Mouse (Mus musculus): ENCODE results near the gene Il1b.

Il1b gene

DNA sequence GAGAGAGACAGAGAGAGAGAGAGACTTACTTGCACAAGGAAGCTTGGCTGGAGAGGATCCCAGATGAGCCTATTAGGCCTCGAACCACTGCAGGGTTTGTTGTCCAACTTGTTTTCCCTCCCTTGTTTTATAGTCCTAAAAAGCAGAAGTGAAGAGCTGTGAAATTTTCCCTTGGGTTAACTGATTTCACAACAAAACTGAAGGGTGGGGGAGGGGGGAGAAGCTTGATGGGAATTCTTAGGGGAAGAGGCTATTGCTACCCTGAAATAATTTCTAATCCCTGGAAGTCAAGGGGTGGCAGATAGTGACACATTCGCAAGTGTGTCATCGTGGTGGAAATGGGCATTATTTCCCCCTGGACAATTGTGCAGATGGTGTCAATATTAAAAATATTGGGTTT, at the start of gene Il1b:
Gene Il1b, minus strand, starts transcription at position 101 of the 400 bp plus-strand sequence.
- in situ Hi-C loops (cut with MboI, MseI), result no loop called here

DNA sequence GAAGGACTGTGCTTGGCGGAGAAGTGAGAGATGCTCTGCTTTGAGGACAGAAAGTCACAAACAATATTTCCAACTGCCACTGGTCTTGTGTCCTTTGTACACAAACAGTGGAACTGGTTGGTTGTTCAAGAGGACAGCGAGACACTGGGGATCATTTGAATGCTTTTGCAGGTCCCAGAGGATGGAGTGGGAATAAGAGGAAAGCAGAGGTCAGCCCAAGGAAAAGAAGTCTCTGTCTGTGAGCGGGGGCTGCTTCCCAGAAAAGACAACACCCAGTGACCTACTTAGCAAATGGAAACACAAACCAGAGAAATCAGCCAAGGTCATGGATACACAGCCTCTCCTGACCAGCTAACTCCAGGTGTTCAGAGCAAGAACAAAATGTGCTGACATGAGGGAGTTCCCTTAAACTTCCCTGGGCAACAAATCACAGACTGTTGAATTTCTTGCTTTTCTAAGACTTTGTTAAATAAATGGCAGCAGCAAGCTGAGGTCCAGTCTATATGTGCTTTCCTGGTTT, 48.5 kb upstream of the Il1b start:
- in situ Hi-C loops (cut with MboI, MseI), result no loop called here

DNA sequence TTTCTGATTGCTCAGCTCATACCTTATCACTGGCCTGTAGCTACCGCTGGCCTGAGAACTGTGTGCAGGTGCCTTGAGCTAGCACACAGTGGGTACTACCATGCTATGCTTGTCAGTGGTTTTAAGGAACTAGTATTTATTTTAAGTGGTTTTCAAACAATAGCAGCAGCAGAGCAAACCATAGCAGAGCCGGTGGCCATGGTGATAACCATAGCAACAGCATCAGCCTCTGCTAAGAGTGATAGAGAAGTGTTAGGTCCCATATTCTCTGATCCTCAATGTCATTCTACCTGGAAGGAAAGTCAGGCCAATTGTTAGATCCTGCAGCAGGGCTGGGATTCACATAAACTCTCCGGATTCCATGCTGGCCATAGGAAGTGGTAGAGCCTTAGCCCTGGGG, 43.7 kb upstream of the Il1b start:
- in situ Hi-C loops (cut with MboI, MseI), result no loop called here

DNA sequence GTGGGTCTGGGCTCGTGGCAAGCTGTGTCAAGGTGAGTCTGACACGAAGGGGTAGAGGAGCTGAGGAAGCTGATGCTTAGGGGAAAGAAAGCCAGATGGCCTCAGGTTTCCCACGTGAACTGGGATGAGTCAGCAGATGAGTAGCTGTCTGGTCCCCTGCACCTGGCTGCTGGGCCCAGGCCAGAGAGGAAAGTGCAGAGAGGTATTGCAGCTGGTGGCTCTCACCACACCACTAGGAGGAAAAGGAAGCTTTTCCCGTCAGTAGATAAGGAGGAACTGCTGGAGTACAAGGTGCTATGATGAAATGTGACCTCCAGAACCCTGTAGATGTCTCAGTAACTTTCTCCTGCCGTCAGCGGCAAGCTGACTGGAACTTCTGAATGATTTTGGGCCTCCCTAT, 42.5 kb upstream of the Il1b start:
- in situ Hi-C loops (cut with MboI, MseI), result no loop called here

DNA sequence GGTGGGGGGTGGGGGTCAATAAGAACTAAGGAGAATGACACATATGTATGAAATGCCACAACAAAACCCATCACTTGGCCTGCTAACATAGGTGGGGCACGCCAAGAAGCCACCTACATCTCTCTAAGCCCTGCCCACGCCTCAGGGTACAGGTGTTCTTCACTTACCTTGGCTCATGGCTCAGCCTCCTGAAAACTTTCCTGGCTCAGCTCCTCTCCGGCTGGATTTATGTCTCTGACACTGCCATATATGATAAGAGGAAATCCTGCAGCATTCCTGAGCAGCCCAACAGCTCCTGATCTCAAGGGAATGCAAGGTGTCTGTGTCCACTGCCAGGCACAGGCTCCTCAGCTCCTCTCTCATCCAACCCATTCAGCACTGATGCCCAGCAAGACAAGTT, 40.7 kb upstream of the Il1b start:
- in situ Hi-C loops (cut with MboI, MseI), result no loop called here

DNA sequence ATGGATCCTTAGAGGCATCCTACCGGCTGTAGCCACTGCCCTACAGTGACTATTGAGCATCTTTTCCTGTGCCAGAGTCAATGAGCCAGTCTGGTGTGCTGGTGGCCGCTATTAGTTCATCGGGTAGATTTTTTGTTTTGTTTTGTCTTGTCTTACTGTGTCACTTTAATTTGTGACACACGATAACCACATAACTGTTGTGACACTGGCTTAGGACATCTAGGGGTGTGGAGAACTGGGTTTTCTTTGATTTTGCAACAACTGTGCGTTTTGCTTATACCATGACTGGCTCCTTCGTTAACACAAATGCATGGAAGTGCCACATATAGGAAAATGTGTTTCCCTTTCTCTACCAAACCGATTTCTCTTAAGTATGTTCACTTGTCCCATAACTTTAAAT, 39.4 kb upstream of the Il1b start:
- in situ Hi-C loops (cut with MboI, MseI), result no loop called here

DNA sequence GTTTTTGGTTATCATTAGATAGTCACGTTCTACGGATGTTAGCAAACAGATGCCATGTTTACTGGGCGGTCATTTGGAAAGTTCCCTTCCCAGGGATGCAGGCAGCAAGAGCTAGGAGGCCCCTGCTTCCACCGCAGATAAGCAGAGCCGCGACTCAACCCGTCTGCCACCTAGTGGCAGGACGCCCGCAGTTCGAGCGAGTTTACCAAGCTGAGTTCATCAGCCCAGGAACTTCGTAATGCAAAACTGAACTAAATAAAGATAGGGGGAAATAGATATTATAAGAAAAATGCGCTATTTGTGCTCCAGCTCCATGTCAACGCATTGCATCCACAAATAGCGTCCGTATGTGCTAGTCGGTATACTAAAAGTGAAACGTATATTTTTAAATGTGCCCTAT, 37.5 kb upstream of the Il1b start:
- in situ Hi-C loops (cut with MboI, MseI), result no loop called here

DNA sequence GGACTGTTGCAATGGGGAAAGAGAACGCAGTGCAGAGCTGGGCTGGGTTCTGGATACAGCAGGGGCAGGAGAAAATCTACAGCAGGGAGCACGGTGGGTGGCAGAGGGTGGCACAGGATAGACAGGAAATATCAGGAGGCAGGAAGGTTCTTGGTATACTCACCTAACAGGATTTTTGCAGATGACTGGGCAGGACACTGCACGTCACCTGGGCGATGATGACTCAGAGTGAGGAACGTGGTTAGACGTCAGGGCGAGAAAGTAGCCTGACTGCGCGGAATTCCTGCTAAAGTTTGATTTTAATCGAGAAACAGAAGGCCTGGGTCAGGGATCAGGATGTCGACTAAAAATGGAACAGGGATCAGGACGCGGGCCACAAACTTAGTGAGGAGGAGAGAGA, 36.7 kb upstream of the Il1b start:
- in situ Hi-C loops (cut with MboI, MseI), result no loop called here

DNA sequence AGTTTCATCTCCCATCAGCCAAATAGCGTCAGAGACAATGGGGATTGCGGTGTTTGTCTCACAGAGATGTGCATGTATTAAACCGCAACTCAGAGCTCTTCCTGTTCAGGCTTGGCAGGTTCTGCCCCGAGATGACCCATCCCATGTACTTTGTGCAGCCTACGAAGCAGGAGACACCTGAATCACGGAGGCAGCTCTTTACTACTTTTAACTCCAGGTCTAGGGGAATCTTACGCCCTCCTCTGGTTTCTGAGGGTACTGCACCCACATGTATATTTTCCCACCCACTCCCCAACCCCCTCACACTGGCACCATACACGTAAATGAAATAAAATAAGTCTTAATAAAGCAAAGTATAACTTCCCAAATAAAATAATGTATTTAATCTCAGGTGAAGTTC, 35.6 kb upstream of the Il1b start:
- in situ Hi-C loops (cut with MboI, MseI), result no loop called here

DNA sequence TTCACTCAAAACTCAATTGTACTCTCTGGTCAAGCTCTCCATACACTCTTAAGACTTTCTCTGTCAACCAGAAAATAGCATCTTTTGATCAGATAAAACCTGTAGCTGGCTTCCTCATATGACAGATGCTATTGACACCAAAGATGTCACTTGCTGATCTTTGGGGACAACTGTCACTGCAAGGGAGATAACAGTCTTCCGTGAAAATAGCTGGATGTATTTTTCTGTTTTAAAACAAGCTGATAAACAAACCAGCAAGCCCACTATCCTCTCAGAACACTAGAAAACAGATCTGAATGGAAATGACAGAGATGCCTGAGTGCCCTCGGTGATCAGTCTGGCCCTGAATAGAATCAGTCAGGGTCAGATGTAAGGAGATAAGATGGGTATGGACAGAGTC, 32.8 kb upstream of the Il1b start:
- in situ Hi-C loops (cut with MboI, MseI), result loop anchor here (5.0 kb wide), 1 partner anchor 64 kb away; no protein-coding TSS in a partner anchor

DNA sequence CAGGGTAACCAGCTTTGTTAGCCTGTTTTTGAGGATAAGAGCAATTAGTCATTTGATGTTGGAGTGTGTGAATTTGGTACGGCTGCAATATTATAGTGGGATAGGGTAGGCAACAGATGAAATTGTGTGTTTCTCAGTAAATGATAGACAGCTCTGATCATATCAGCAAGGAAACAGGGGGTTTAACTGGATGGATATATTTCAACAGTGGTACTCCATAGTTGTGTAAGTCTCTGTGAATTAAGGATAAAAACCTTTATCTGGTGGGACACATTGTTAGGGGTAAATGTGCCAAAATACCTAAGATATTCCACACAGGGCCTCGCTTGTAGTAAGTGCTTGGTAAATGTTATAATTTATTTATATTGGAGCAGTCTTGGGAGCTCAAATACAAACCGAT, 31.4 kb upstream of the Il1b start:
- in situ Hi-C loops (cut with MboI, MseI), result loop anchor here (5.0 kb wide), 1 partner anchor 65 kb away; no protein-coding TSS in a partner anchor

DNA sequence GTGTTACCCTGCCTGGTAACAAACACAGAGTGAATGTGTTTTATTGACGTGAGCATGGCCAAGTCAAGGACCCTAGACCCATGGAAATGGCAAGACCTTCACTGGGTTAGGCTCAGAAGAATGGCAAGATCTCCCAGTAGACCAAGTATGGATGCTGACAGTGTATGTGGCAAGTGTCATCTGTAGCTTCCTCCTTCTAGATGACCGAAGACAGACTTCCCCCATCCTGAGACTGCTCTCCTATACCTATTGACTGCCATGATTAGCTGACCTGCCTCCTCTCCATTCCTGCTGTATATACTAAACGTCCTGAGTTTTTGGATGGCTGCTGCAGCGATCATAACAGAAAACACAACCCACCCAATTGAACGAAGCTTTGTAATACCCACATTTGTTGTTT, 30.9 kb upstream of the Il1b start:
- in situ Hi-C loops (cut with MboI, MseI), result loop anchor here (5.0 kb wide), 1 partner anchor 65 kb away; no protein-coding TSS in a partner anchor

DNA sequence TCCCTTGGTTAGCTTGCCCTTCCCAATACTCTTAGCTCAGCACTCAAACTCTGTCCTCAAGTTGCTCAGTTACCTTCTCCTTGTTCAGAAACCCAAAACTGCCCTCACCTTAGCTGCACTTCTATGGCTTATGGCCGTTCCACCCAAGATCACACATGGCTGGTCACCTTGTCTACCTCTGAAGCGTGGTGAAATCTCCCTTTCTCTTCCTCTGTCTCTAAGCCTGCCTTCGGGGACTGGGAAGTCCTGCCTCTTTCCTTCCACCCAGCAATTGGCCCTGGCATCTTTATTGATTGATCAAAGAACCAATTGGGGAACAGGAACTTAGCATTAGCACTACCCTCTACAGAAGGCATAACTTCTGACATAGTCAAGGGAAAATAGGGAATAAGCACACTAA, 27.2 kb upstream of the Il1b start:
- in situ Hi-C loops (cut with MboI, MseI), result no loop called here

DNA sequence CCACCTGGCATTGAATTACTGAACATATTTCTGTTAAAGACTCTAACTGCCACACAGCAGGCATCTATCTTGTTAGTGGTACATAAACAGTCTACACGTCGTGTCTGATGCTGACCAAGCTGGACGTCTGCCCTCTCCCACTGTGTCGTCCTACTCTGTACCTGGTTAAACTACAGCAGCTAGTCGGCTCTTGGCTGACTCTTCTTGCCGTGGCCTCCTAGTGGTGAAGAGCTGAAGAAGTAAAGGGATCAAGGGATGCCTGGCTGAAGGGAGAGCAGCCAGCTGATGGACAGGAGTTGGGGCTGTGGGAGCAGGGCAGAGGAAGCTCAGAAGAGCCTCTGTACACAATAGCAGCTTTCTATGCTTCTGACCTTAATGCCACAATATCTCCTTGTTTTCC, 22.6 kb upstream of the Il1b start:
- in situ Hi-C loops (cut with MboI, MseI), result no loop called here

DNA sequence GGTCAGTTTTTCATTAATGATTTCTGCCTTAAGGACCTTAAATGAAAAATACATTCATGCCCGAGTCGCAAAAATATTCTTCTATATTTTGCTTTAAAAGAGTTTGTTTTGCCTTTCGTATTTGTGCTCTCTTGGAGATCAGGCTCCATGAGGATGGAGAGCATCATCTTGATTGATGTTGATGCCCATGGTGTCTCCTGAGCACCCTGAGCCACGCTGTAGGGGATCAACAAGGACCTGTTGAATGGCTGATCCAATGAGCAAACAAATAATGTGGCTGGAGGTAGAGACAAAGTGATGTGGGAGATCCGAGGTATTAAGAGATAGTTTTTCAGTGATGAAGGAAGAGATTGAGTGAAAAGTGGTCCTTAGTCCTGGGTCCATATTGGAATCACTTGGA, 19.2 kb upstream of the Il1b start:
- in situ Hi-C loops (cut with MboI, MseI), result no loop called here

DNA sequence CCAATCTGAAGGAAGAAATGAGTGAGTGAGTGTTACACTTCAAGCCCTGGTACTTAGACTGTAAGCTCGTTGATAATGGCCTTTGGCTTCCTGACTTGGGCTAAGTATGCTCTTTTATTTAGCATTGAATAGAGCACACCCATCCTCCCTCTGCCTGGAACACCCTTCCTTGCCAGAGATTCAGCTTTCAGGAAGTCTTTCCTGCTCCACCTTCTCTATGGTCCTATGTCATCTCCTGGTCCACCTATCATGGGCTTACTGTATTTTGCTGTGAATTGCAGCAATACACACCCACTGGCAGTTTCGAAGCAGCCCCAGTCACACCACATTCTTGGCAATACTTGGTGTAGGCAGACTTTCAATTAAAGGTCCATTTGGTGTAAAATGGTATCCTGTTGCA, 18.4 kb upstream of the Il1b start:
- in situ Hi-C loops (cut with MboI, MseI), result loop anchor here (5.0 kb wide), 1 partner anchor 87 kb away; no protein-coding TSS in a partner anchor

DNA sequence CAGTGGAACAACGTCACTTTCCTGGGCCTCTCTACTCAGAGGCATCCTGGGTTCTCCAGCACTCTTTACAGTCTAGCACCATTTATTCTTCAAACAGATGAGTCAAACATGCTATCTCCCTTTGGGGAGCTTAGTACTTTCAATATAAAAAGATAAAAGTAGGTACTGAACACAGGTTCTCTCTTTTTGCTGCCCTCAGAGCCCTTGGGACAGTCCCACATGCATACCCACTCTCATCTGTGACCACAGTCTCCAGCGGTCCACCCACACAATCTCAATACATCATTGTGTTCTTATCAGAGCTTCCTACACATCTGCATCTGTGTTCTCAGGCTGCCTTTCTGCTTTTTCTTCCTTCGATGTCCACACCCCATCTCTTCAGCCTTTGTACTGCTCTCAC, 14.4 kb upstream of the Il1b start:
- in situ Hi-C loops (cut with MboI, MseI), result loop anchor here (5.0 kb wide), 1 partner anchor 83 kb away; no protein-coding TSS in a partner anchor

DNA sequence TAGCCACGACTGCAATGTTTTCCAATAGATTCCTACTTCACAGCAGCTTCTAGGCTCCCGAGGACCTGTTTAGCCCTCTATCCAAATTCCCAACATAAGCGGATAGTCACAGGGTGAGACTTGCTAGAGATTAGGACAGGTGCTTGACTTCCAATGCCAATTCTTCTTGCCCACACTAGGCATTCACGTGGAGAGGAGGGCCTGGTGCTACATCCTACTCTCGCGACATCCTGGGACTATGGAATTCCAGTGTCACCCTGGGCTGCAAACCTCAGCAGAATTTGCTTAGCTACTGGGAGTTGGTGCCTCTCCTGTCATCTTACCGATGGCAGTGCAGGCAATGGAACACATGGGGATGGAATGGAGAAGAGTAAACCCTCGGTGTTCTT, 13.3 kb upstream of the Il1b start:
- in situ Hi-C loops (cut with MboI, MseI), result no loop called here

DNA sequence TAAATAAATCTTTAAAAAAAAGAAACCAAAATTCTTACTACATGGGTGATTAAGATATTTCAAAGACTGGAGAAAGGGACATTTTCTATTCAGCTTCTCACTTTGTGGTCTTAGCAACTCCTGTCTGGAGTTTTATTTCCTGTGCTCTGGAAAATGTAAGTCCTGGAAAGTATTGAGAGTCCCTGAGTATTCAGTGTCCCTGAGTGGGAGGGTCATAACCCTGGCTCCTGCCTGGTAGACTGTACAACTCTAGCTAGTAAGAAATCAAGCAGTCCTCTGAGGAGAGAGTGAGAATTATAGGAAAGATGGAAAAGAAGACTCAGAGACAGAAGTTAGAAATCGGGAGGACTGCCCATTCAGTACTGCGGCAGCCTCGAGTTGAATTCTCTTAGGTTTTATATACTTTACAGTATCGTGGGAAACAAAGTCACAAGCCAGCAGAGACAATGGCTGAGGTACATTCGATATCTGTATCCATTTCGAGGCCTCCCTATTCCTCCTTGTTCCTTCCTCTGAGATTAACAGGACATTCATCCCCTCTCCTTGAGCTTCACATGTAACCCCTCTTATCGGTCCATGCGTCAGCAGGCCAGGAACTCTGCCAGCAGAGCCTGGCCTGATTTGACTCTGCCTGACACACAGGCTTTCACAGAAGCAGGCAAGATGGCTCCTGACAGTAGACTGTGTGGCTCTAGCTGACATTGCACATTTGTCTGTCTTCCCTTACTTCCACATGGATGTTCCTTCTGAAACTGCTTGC, 12.8 kb upstream of the Il1b start:
- in situ Hi-C loops (cut with MboI, MseI), result no loop called here

DNA sequence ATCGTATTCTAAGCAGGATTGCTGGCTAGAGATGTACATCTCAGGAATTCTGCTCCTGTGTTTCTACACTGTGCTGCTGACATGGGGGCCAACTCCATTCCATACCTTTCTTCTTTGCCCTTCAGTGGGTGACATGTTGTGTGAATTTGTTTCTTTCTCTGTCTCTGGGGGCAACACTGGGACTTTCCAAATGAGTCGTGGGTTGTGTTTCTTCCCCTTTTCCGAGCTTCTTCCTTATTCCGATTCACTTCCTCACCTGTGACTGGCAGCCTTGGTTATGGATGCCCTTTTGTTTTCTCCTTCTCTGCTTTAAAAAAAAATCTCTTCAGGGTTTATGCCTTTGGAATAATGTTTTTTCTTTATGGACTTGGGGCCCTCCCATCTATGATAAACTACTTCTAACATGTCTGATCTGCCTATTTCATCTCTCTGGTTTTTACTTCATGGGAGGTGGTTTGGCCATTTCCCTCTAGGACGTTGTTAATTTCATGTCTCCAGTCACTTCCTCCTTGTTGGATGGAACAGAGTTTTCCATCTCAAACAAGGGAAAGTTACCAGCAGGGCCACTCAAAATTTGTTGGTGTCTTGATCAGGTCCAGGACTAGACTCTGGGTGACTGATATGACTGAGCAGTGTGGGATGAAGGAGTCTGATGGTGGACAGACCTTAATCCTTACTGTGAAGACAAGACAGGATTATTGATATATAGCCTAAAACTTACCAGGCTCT, 10.0 kb upstream of the Il1b start:
- in situ Hi-C loops (cut with MboI, MseI), result no loop called here

DNA sequence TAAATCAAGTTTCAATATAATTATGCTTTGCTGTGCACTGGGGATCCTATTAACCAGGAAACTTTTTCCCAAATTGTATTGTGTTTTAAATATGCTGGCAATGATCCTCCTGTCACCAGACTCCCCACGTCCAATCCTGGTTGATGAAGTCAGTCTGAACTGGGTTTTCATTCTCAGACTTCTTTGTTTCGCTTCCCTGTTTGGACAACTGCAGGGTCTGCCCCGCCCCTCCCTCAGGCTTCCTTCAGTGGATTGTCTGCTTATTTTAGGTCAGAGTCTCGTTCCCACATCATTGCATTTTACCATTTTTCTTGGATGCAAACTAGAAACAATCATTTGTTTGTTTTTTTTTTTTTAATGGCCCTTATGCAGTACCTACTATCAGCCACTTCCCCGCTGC, 9.3 kb upstream of the Il1b start:
- in situ Hi-C loops (cut with MboI, MseI), result no loop called here

DNA sequence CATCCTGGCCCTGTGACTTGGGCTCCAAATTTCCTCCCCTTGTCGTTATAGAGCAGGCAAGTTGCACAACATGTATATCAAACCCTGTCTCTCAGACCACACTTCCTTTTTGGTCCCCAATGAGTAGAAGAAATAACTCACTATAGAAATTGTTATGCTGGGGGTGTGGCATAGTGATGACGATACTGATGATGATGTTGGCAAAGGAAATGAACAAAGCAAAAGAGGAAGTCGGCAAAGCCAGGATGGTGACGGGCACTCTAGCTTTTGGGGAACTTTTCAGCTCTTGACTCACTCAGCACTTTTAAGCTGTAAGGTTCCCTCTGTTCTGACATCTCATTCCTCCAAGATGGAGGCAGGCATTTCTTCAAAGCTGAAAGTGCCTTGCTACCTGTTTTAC, 2.4 kb upstream of the Il1b start:
- in situ Hi-C loops (cut with MboI, MseI), result no loop called here

DNA sequence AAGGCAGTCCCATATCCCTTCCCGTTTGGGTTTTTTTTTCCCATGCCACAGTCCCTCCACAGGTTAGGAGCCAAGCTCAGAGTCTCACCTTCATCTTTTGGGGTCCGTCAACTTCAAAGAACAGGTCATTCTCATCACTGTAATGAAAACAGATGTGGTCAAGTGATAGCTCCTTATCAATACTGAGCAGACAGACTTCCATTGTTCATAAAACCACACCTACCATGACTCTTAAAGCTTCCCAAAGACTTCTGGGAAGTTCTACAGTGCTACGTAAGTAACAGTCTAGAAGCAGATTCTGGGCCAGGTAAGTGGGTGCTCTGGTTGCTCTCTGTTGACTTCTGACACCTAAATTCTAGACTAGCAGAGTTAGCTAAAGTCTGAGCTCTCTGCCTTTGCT, 1.3 kb downstream of the Il1b start:
- in situ Hi-C loops (cut with MboI, MseI), result no loop called here

Measured in T-helper 1 cell (primary cell).